ENCODE assay signal across 25 mouse cellular contexts in the genomic region with DNA sequence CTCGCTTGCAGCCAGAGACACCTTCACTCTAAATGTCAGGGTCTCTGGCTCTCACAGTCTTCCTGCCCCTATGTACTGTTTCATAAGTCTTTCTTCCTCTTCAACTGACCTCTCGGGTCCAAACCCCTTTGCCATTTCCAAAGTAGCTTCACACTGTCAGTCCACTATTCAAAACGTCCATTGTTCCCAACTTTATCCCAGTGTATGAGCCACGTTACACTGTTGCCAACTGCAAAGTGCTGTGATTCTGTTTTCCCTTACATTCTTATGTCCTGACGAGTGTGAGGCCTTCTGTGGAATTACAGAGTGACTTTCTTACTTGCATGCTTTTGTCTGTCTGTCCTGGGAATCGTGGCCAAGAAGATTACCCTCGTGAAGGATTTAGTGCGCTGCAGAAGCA. TPM values are rescaled to one million over a fixed set of nuclear protein-coding genes. Genes with fewer than 3 reads are reported as not detected.
DNase-seq lines count a peak whose midpoint lies in the region; ATAC-seq and TF ChIP-seq lines count a peak whose summit lies in the region.
"Had no signal": no experiment of that assay in that cellular context is flagged by ENCODE, and none has a peak within 500 bp of the region (broad histone marks: within the 10 kb centered on the region; RNA-seq: fewer than 3 reads in every experiment).

No protein-coding gene starts in this region.

- no peaks in the 10 kb centered on the region for H3K27me3 ChIP-seq in forebrain, embryonic 11.5 days (ENCODE audit: control insufficient read depth, insufficient read depth, low read length)
- no peaks in the 10 kb centered on the region for H3K27me3 ChIP-seq in forebrain, embryonic 13.5 days
- no peaks in the 10 kb centered on the region for H3K27me3 ChIP-seq in testis, adult 2 months (ENCODE audit: control insufficient read depth, insufficient read depth, low read length)
- H3K27me3 ChIP-seq in stomach, postnatal 0 days (ENCODE audit: control insufficient read depth, insufficient read depth, low read length) = no peaks in the 10 kb centered on the region
- no peaks in the 10 kb centered on the region for H3K27me3 ChIP-seq in liver, postnatal 0 days (ENCODE audit: insufficient read depth, low read length)
- H3K27me3 ChIP-seq in lung, postnatal 0 days (replicated peaks; ENCODE audit: insufficient read depth, low read length) = no peaks in the 10 kb centered on the region
- H3K27me3 ChIP-seq: embryonic facial prominence, embryonic 13.5 days; embryonic facial prominence, embryonic 15.5 days; forebrain, embryonic 12.5 days; forebrain, embryonic 15.5 days had no signal

- no peak for TF ChIP-seq POLR2A in testis, adult 2 months (IDR thresholded peaks at IDR 0.05; ENCODE audit: control insufficient read depth, low read depth, low read length)
- no peak for TF ChIP-seq POLR2A in embryonic fibroblast, embryonic 13.5 days (IDR thresholded peaks at IDR 0.05; ENCODE audit: low read depth, low read length)

- TF ChIP-seq EP300 in stomach, postnatal 0 days (optimal IDR thresholded peaks at IDR 0.05) = no peak
- TF ChIP-seq EP300 in liver, postnatal 0 days (IDR thresholded peaks at IDR 0.05; ENCODE audit: low read depth) = no peak
- TF ChIP-seq EP300 in lung, postnatal 0 days (IDR thresholded peaks at IDR 0.05) = no peak

- H3K4me1 ChIP-seq in forebrain, embryonic 11.5 days (replicated peaks; ENCODE audit: control insufficient read depth, insufficient read depth, low read length) = no peaks in the 10 kb centered on the region
- H3K4me1 ChIP-seq in forebrain, embryonic 13.5 days = no peaks in the 10 kb centered on the region
- no peaks in the 10 kb centered on the region for H3K4me1 ChIP-seq in testis, adult 2 months (ENCODE audit: control insufficient read depth, insufficient read depth, low read length)
- H3K4me1 ChIP-seq in embryonic fibroblast, embryonic 13.5 days (ENCODE audit: control insufficient read depth, insufficient read depth, low read length) = no peaks in the 10 kb centered on the region
- no peaks in the 10 kb centered on the region for H3K4me1 ChIP-seq in stomach, postnatal 0 days (replicated peaks; ENCODE audit: control insufficient read depth, insufficient read depth)
- H3K4me1 ChIP-seq in liver, postnatal 0 days (ENCODE audit: insufficient read depth) = no peaks in the 10 kb centered on the region
- no peaks in the 10 kb centered on the region for H3K4me1 ChIP-seq in lung, postnatal 0 days (ENCODE audit: insufficient read depth, low read depth, low read length)
- H3K4me1 ChIP-seq: embryonic facial prominence, embryonic 13.5 days; embryonic facial prominence, embryonic 15.5 days; forebrain, embryonic 12.5 days; forebrain, embryonic 15.5 days had no signal

- H3K36me3 ChIP-seq in forebrain, embryonic 11.5 days (ENCODE audit: control insufficient read depth, insufficient read depth, low read length) = peaks cover 27% of the 10 kb centered on the region
- H3K36me3 ChIP-seq in forebrain, embryonic 13.5 days (ENCODE audit: poor library complexity, severe bottlenecking) = peaks cover 78% of the 10 kb centered on the region
- peaks cover 5% of the 10 kb centered on the region for H3K36me3 ChIP-seq in testis, adult 2 months (ENCODE audit: control insufficient read depth, insufficient read depth, low read length)
- H3K36me3 ChIP-seq in stomach, postnatal 0 days (ENCODE audit: control insufficient read depth, insufficient read depth, low read length) = peaks cover 15% of the 10 kb centered on the region
- peaks cover 69% of the 10 kb centered on the region for H3K36me3 ChIP-seq in liver, postnatal 0 days (replicated peaks; ENCODE audit: insufficient read depth, low read length)
- peaks cover 21% of the 10 kb centered on the region; the same call in 1 of the 2 replicates for H3K36me3 ChIP-seq in lung, postnatal 0 days (ENCODE audit: insufficient read depth, low read length)

- ATAC-seq in forebrain, embryonic 11.5 days (replicated peaks; ENCODE audit: low FRiP score) = no peak
- no peak for ATAC-seq in forebrain, embryonic 13.5 days
- ATAC-seq in stomach, postnatal 0 days (ENCODE audit: low FRiP score, low TSS enrichment) = no peak
- ATAC-seq in liver, postnatal 0 days = no peak
- ATAC-seq in lung, postnatal 0 days = no peak
- ATAC-seq: forebrain, embryonic 15.5 days; forebrain, postnatal 0 days had no signal

- no peak overlapping the region for H3K9ac ChIP-seq in forebrain, embryonic 11.5 days (ENCODE audit: low read length)
- H3K9ac ChIP-seq in forebrain, embryonic 13.5 days = no peak overlapping the region
- H3K9ac ChIP-seq in stomach, postnatal 0 days (ENCODE audit: low read length) = no peak overlapping the region
- no peak overlapping the region for H3K9ac ChIP-seq in liver, postnatal 0 days (replicated peaks)
- H3K9ac ChIP-seq in lung, postnatal 0 days (replicated peaks; ENCODE audit: low read depth) = no peak overlapping the region
- H3K9ac ChIP-seq: embryonic facial prominence, embryonic 13.5 days; embryonic facial prominence, embryonic 15.5 days; forebrain, embryonic 12.5 days; forebrain, embryonic 15.5 days; forebrain, postnatal 0 days had no signal

- no peak for TF ChIP-seq CTCF in testis, adult 2 months (IDR thresholded peaks at IDR 0.05; ENCODE audit: control insufficient read depth, insufficient read depth, insufficient replicate concordance, low read depth, low read length)
- no peak for TF ChIP-seq CTCF in embryonic fibroblast, embryonic 13.5 days (IDR thresholded peaks at IDR 0.05; ENCODE audit: borderline replicate concordance, insufficient read depth, low read length)
- no peak for TF ChIP-seq CTCF in stomach, postnatal 0 days (IDR thresholded peaks at IDR 0.05; ENCODE audit: low read depth)
- TF ChIP-seq CTCF in liver, postnatal 0 days (IDR thresholded peaks at IDR 0.05; ENCODE audit: low read depth) = no peak
- TF ChIP-seq CTCF in lung, postnatal 0 days (IDR thresholded peaks at IDR 0.05) = no peak

- H3K4me3 ChIP-seq in forebrain, embryonic 11.5 days (ENCODE audit: low read depth, low read length) = no peak overlapping the region
- H3K4me3 ChIP-seq in forebrain, embryonic 13.5 days = no peak overlapping the region
- no peak overlapping the region for H3K4me3 ChIP-seq in testis, adult 2 months (ENCODE audit: control insufficient read depth, low read depth, low read length)
- H3K4me3 ChIP-seq in embryonic fibroblast, embryonic 13.5 days (ENCODE audit: insufficient read depth, low read length) = no peak overlapping the region
- no peak overlapping the region for H3K4me3 ChIP-seq in stomach, postnatal 0 days (ENCODE audit: low read depth, low read length)
- no peak overlapping the region for H3K4me3 ChIP-seq in liver, postnatal 0 days (ENCODE audit: low read depth, low read length)
- no peak overlapping the region for H3K4me3 ChIP-seq in lung, postnatal 0 days (ENCODE audit: low read depth, low read length)
- H3K4me3 ChIP-seq: embryonic facial prominence, embryonic 13.5 days; embryonic facial prominence, embryonic 15.5 days; forebrain, embryonic 12.5 days; forebrain, embryonic 15.5 days had no signal

- no peak overlapping the region for H3K4me2 ChIP-seq in forebrain, embryonic 11.5 days (ENCODE audit: low read depth, low read length, severe bottlenecking)
- no peak overlapping the region for H3K4me2 ChIP-seq in forebrain, embryonic 13.5 days
- no peak overlapping the region for H3K4me2 ChIP-seq in stomach, postnatal 0 days (replicated peaks; ENCODE audit: low read depth)
- H3K4me2 ChIP-seq in liver, postnatal 0 days (ENCODE audit: low read depth, low read length) = no peak overlapping the region
- H3K4me2 ChIP-seq in lung, postnatal 0 days (replicated peaks; ENCODE audit: low read depth, low read length) = no peak overlapping the region
- H3K4me2 ChIP-seq: embryonic facial prominence, embryonic 13.5 days; embryonic facial prominence, embryonic 15.5 days; forebrain, embryonic 12.5 days; forebrain, embryonic 15.5 days had no signal

- H3K9me3 ChIP-seq in forebrain, embryonic 11.5 days (ENCODE audit: control insufficient read depth, low read length) = no peaks in the 10 kb centered on the region
- H3K9me3 ChIP-seq in forebrain, embryonic 13.5 days (replicated peaks) = no peaks in the 10 kb centered on the region
- no peaks in the 10 kb centered on the region for H3K9me3 ChIP-seq in stomach, postnatal 0 days (ENCODE audit: control insufficient read depth, low read length)
- no peaks in the 10 kb centered on the region for H3K9me3 ChIP-seq in liver, postnatal 0 days (ENCODE audit: low read length)
- no peaks in the 10 kb centered on the region for H3K9me3 ChIP-seq in lung, postnatal 0 days (ENCODE audit: low read length)
- H3K9me3 ChIP-seq: embryonic facial prominence, embryonic 13.5 days; embryonic facial prominence, embryonic 15.5 days; forebrain, embryonic 12.5 days; forebrain, embryonic 15.5 days had no signal

- no peak overlapping the region for H3K27ac ChIP-seq in forebrain, embryonic 11.5 days (ENCODE audit: low read depth, low read length)
- H3K27ac ChIP-seq in forebrain, embryonic 13.5 days = no peak overlapping the region
- H3K27ac ChIP-seq in testis, adult 2 months (ENCODE audit: control insufficient read depth, insufficient read depth, low read depth, low read length) = peak overlapping the region; percentile 69
- peak overlapping the region; percentile 45; the same call in 1 of the 2 replicates for H3K27ac ChIP-seq in embryonic fibroblast, embryonic 13.5 days (ENCODE audit: insufficient read depth, low read length)
- 0 out of 2 replicates have a peak overlapping the region, but pooled peaks have one; percentile 4 for H3K27ac ChIP-seq in stomach, postnatal 0 days (replicated peaks)
- H3K27ac ChIP-seq in liver, postnatal 0 days (ENCODE audit: low read depth) = no peak overlapping the region
- H3K27ac ChIP-seq in lung, postnatal 0 days (ENCODE audit: low read length) = no peak overlapping the region
- H3K27ac ChIP-seq: embryonic facial prominence, embryonic 13.5 days; embryonic facial prominence, embryonic 15.5 days; forebrain, embryonic 12.5 days; forebrain, embryonic 15.5 days had no signal

- DNase-seq in forebrain, embryonic 11.5 days (ENCODE audit: low spot score) = peak; percentile 6
- DNase-seq in testis, postnatal 10 days (ENCODE audit: low spot score) = no peak
- DNase-seq in stomach, postnatal 0 days (ENCODE audit: low spot score) = no peak
- DNase-seq in liver, postnatal 0 days = no peak
- DNase-seq in lung, postnatal 0 days (ENCODE audit: low spot score) = no peak
- DNase-seq: adrenal gland, adult 8-10 months; adrenal gland, postnatal 25 days; cerebellum, adult 11 months; cerebellum, adult 18-20 months; cerebellum, adult 8-10 months; cerebellum, adult 9-11 months; cerebellum, postnatal 14 days; cerebellum, postnatal 36 days; embryo, embryonic 11 days; forebrain, postnatal 0 days had no signal

- WGBS in forebrain, embryonic 11.5 days = 90% methylated on average over 8 of the region's 8 CpGs
- 90% methylated on average over 8 of the region's 8 CpGs for WGBS in forebrain, embryonic 13.5 days
- WGBS in stomach, postnatal 0 days = 73% methylated on average over 8 of the region's 8 CpGs
- WGBS in liver, postnatal 0 days (ENCODE audit: insufficient replicate concordance) = 89% methylated on average over 8 of the region's 8 CpGs
- WGBS in lung, postnatal 0 days = 87% methylated on average over 8 of the region's 8 CpGs

RNA-seq across cellular contexts. Expression of a gene that starts 13.9 kb away (rescaled TPM):
- polyA plus RNA-seq in forebrain, embryonic 11.5 days (2014; fragmentation: Nextera tagmentation; extraction: Ambion mirVana) = 1.0 and 1.5 TPM in 2 replicates
- polyA plus RNA-seq in forebrain, embryonic 13.5 days (2015; fragmentation: Nextera tagmentation; extraction: Ambion mirVana) = 0.82 and 0.89 TPM in 2 replicates
- 0.12 TPM in 1 of 2 replicates, not detected in the other for polyA plus RNA-seq in testis, adult 2 months (2012; rRNA removed)
- not detected in 2 replicates for polyA plus RNA-seq in embryonic fibroblast, embryonic 13.5 days (2011; ENCODE audit: insufficient read length, low read depth, missing spikeins)
- polyA plus RNA-seq in stomach, postnatal 0 days (2015; fragmentation: Nextera tagmentation; extraction: Ambion mirVana) = not detected in 2 replicates
- 0.12 and 0.19 TPM in 2 replicates for polyA plus RNA-seq in liver, postnatal 0 days (2015; fragmentation: Nextera tagmentation; extraction: Ambion mirVana)
- not detected in 2 replicates for polyA plus RNA-seq in lung, postnatal 0 days (2015; fragmentation: Nextera tagmentation; extraction: Ambion mirVana)
- polyA plus RNA-seq: brain, embryonic 14.5 days had no signal

RNA-seq across cellular contexts. Expression of a gene that starts 20.5 kb away (rescaled TPM):
- 0.11 and 0.40 TPM in 2 replicates for polyA plus RNA-seq in forebrain, embryonic 11.5 days (2014; fragmentation: Nextera tagmentation; extraction: Ambion mirVana)
- polyA plus RNA-seq in forebrain, embryonic 13.5 days (2015; fragmentation: Nextera tagmentation; extraction: Ambion mirVana) = 0.16 and 0.30 TPM in 2 replicates
- polyA plus RNA-seq in testis, adult 2 months (2012; rRNA removed) = not detected in 2 replicates
- not detected in 2 replicates for polyA plus RNA-seq in embryonic fibroblast, embryonic 13.5 days (2011; ENCODE audit: insufficient read length, low read depth, missing spikeins)
- polyA plus RNA-seq in stomach, postnatal 0 days (2015; fragmentation: Nextera tagmentation; extraction: Ambion mirVana) = 0.04 TPM in 1 of 2 replicates, not detected in the other
- 0.04 and 0.06 TPM in 2 replicates for polyA plus RNA-seq in liver, postnatal 0 days (2015; fragmentation: Nextera tagmentation; extraction: Ambion mirVana)
- polyA plus RNA-seq in lung, postnatal 0 days (2015; fragmentation: Nextera tagmentation; extraction: Ambion mirVana) = not detected in 2 replicates
- polyA plus RNA-seq: brain, embryonic 14.5 days; embryonic facial prominence, embryonic 11.5 days had no signal

RNA-seq across cellular contexts. Expression of a gene that starts 26.1 kb away (rescaled TPM):
- 274 and 290 TPM in 2 replicates for polyA plus RNA-seq in forebrain, embryonic 11.5 days (2014; fragmentation: Nextera tagmentation; extraction: Ambion mirVana)
- polyA plus RNA-seq in forebrain, embryonic 13.5 days (2015; fragmentation: Nextera tagmentation; extraction: Ambion mirVana) = 151 and 171 TPM in 2 replicates
- polyA plus RNA-seq in testis, adult 2 months (2012; rRNA removed) = 18.8 and 27.6 TPM in 2 replicates
- polyA plus RNA-seq in embryonic fibroblast, embryonic 13.5 days (2011; ENCODE audit: insufficient read length, low read depth, missing spikeins) = 167 and 222 TPM in 2 replicates
- polyA plus RNA-seq in stomach, postnatal 0 days (2015; fragmentation: Nextera tagmentation; extraction: Ambion mirVana) = 31.2 and 35.7 TPM in 2 replicates
- 55.9 and 66.4 TPM in 2 replicates for polyA plus RNA-seq in liver, postnatal 0 days (2015; fragmentation: Nextera tagmentation; extraction: Ambion mirVana)
- 20.7 and 25.2 TPM in 2 replicates for polyA plus RNA-seq in lung, postnatal 0 days (2015; fragmentation: Nextera tagmentation; extraction: Ambion mirVana)

RNA-seq across cellular contexts. Expression of a gene that starts 31.8 kb away (rescaled TPM):
- polyA plus RNA-seq in forebrain, embryonic 11.5 days (2014; fragmentation: Nextera tagmentation; extraction: Ambion mirVana) = 0.09 and 0.12 TPM in 2 replicates
- 0.21 and 0.30 TPM in 2 replicates for polyA plus RNA-seq in forebrain, embryonic 13.5 days (2015; fragmentation: Nextera tagmentation; extraction: Ambion mirVana)
- polyA plus RNA-seq in testis, adult 2 months (2012; rRNA removed) = not detected in 2 replicates
- polyA plus RNA-seq in embryonic fibroblast, embryonic 13.5 days (2011; ENCODE audit: insufficient read length, low read depth, missing spikeins) = not detected in 2 replicates
- 0.04 TPM in 1 of 2 replicates, not detected in the other for polyA plus RNA-seq in stomach, postnatal 0 days (2015; fragmentation: Nextera tagmentation; extraction: Ambion mirVana)
- polyA plus RNA-seq in liver, postnatal 0 days (2015; fragmentation: Nextera tagmentation; extraction: Ambion mirVana) = not detected in 2 replicates
- not detected in 2 replicates for polyA plus RNA-seq in lung, postnatal 0 days (2015; fragmentation: Nextera tagmentation; extraction: Ambion mirVana)
- polyA plus RNA-seq: brain, embryonic 14.5 days; C2C12; embryonic facial prominence, embryonic 11.5 days; embryonic facial prominence, embryonic 13.5 days; embryonic facial prominence, embryonic 15.5 days; forebrain, embryonic 12.5 days had no signal

Comparison
In these comparisons a context has a peak if more than half of its experiments do, and no peak if none do; other contexts are left out.
1. H3K27ac ChIP-seq: peak in testis, adult 2 months (single experiment), embryonic fibroblast, embryonic 13.5 days (single experiment) and stomach, postnatal 0 days (single experiment); none in forebrain, embryonic 11.5 days (single experiment), forebrain, embryonic 13.5 days (single experiment), liver, postnatal 0 days (single experiment) and lung, postnatal 0 days (single experiment).